Mouse (Mus musculus): ENCODE results near the gene Gm12216.

DNA sequence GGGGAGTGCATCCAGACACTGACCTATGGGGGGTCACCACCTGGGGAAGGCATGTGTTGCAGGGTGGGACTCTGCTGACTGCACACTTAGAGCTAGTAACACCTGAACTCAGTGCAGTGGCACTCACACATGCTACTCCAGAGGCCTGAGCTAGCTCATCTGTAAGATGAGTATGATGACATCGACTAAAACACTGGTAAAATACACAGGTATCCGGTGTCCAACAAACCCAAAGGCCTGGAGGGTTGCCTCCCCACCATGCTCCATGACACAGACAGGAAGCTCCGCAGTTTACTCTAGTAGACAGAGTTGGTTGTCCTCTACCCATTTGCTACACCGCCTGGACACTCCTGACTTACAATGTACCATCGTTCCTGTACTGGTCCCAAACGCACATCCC, 39.5 kb downstream of the Gm12216 start:
- no peak for TF ChIP-seq CTCF (IDR thresholded peaks at IDR 0.05; ENCODE audit: borderline replicate concordance, insufficient read depth, low read depth, low read length)
- TF ChIP-seq POLR2A (IDR thresholded peaks at IDR 0.05; ENCODE audit: borderline replicate concordance, insufficient read depth, low read length), result no peak

All from cerebellum, adult 2 months (tissue).